Mouse (Mus musculus) hematopoietic stem cell, adult 5-6 weeks (primary cell): ENCODE measurements around the gene Nlrp6. TPM values are rescaled to one million over a fixed set of nuclear protein-coding genes. Genes with fewer than 3 reads are reported as not detected.

Experiments used
- ATAC-seq, 2 experiments: fragments of 125-278 bp in 1 of 2; replicated peaks in 1 of 2; 2 replicates each; pipeline ENCODE4 v1.8.0; 2016 to 2017; ENCODE audit warnings: inconsistent platforms in 2 of 2, mild to moderate bottlenecking in 2 of 2, moderate number of reproducible peaks in 2 of 2, low read depth in 1 of 2, moderate TSS enrichment in 1 of 2; ENCODE audit not compliant: low FRiP score in 2 of 2, poor library complexity in 2 of 2, severe bottlenecking in 2 of 2, insufficient read depth in 1 of 2, low TSS enrichment in 1 of 2
- total RNA-seq: library from RNA; stranded (forward); fragments of 172-1452, 232-1000 nt; gene quantifications from 2 replicates; pipeline ENCODE4 v1.2.3, GENCODE M21; 2017

The Nlrp6 gene
- total RNA-seq, 1 experiment from 2014 or later = 0.35 TPM

DNA sequence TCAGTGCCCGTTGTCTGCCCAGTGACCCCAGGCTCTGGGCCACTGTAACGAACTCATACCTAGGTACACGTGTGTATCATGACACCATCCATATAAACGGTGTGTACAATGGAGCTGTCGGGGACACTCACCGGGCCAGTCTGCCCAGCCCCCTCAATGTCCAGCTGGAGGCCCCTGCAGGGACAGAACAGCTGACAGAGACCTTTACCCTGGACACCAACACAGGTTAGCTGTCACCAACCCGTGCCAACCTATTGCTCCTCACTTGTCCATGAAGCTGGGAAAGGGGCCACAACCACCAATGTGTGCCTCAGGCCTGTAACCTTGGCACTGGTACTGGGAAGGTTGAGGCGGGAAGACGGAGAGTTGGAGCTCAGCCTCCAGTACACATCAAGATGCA, 21.6 kb downstream of the Nlrp6 start:
- ATAC-seq = no peak

GRCm38 (mm10) chr7:140942811-140943210, 22.1 kb downstream of the Nlrp6 start:
- no peak for ATAC-seq

DNA sequence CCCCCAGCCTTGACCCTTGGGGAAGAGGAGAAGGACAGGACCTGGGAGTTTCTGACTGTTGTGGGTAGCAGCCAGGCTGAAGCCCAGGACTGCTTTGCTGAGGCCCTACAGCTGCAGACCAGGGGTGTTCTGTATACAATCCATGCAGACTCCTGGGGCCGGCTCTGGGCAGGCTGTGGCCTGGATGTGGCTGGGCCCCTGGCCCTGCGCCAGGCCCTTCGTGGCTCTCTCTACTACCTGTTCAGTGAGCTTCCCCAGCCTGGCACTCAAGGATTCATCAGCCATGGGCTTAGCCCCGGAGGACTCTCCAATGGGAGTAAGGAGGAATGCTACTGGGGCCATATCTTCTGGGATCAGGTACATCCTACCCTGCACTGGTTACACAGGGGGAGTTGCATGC, 22.7 kb downstream of the Nlrp6 start:
- ATAC-seq = no peak

DNA sequence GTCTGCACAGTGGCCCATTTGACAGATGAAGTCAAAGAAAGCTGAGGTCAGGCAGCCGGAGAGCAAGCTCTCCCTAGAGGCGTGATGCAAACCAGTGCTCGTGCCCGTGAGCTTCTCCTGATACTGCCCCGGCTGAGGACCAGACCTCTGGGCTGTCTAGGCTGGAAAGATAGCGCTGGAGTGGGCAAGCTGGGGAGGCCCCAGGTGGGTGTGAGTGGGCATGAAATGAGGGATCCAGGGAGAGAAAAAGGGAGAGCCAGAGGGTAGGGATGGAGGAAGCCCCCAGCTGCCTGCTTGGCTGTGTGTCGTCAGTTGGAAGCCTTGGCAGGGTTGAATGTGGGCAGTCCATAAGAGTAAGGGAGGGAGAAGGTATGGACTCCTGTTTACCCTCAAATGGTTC, 23.5 kb downstream of the Nlrp6 start:
- ATAC-seq = no peak

GRCm38 (mm10) chr7:140945247-140945646, 24.5 kb downstream of the Nlrp6 start:
- no peak for ATAC-seq

- ATAC-seq = no peak
Observed at GRCm38 (mm10) chr7:140946311-140946710, 25.6 kb downstream of the Nlrp6 start.

DNA sequence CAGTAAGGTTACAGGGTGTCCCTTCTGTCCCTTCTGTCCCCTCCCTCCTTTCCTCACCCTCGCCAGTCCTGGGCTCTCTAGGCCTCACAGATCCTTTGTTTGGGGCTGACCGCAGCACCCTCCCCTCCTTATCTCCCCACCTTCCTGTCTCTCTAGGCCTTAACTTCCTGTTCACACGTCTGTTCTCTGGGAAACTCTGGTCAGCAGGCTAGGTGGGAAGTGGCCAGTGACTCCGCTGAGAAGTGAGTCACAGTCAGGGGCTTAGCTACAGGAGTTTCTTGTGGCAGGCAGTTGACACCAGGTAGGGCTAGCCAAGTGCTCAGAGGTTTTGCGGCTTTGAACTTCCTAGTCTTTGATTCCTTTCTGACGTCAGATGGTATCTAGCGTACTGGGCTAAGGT, 26.3 kb downstream of the Nlrp6 start:
- ATAC-seq = peak; percentile 76 to 77

- no peak for ATAC-seq
Observed at GRCm38 (mm10) chr7:140948161-140948560, 27.5 kb downstream of the Nlrp6 start.

GRCm38 (mm10) chr7:140949255-140949654, 28.6 kb downstream of the Nlrp6 start:
- no peak for ATAC-seq

- no peak for ATAC-seq
Observed at GRCm38 (mm10) chr7:140949824-140950530, 29.3 kb downstream of the Nlrp6 start, which contains the start of gene Ifitm5. Ifitm5 (minus strand) TSS chr7:140950291.

DNA sequence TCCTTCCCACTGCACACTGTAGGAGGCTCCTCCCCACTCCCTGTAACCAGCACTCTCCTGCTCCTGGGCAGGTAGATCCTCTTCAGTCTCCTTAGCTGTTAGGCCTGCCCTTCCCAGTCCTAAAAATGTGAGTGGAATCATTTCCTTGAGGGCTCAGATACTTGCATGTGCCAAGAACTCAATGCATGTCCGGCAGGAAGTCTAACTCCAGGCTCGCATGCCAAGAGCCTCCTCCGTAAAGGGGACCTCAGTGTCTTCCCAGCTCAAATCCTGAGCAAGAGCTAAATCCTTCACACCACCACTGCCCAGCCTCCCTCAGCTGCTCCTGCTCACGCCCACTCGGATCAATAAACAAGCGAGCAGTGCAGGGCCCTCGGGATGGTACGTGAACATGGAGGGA, 30.3 kb downstream of the Nlrp6 start:
- no peak for ATAC-seq

DNA sequence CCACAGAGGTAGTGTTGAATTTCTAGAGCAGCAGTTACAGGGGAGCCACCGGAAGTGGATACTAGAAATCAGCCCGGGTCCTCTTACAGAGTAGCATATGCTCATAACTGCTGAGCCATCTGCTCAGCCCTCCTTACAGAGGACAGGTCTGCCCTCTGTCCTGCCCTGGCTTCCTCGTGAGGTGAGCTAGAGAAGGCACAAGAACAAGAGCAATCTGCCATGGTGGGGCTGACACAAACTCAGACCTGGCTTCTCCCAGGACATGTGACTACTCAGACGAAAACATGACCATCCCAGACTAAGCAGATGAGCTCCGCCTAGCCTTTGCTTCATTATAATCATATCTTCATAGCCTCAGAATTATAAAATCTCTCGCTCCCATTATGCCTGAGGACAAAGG, 31.1 kb downstream of the Nlrp6 start:
- ATAC-seq = no peak

DNA sequence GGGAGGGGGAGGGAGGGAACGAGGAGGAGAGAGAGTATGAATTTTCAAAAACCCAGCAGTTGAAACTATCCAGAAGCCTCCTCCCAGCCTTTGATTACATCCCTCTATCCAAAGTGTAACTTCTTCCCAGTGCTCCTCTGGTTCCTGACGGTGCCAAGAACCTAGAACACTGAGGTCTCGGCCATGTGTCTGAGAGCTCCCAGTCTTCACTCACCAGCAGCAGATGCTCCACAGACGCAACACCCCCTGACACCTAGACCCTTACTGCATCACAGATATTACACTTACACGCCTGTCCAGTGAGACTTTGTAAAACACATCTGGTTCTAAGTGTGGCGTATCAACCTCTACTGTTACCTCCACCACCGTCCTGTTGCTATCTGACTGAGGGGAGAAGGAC, 31.7 kb downstream of the Nlrp6 start:
- no peak for ATAC-seq

DNA sequence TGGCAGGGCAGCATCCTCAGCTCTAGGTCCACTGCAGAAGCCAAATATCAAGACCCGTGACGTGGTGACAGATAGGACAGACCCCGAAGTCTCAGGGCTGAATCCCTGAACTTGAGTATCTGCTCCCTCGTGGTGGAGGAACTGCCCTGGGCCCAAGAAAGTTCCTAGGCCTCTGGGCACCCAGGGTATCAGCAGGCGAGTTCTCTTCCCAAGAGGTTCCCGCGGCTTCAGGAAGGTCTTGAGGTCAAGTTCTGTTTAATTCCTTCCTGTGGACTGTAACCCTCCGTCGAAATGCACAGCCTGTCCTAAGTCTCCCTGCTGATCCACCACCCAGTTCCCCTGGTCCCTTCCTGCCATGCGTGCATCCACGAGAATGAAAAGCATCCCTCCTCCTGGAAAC, 32.4 kb downstream of the Nlrp6 start:
- ATAC-seq = no peak

GRCm38 (mm10) chr7:140953800-140954732, 33.4 kb downstream of the Nlrp6 start:
- ATAC-seq = peak; percentile 40 to 42

DNA sequence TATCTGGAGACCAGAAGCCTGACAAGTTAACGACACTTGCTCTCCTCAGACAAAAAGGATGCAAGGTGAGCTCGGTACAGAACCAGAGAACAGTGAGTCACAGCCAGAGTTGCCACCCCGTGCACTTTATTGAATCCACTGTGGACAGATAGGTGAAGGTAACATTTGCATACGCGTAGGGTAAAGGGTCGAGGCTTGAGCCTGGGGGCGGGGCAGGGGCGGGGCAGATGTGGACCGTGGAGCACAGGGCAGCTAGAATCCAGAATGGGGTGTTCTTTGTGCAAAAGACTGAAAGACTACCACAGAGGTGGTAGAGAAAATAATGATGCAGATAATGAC, 34.0 kb downstream of the Nlrp6 start:
- no peak for ATAC-seq

GRCm38 (mm10) chr7:140955342-140955741, 34.6 kb downstream of the Nlrp6 start:
- ATAC-seq = no peak

DNA sequence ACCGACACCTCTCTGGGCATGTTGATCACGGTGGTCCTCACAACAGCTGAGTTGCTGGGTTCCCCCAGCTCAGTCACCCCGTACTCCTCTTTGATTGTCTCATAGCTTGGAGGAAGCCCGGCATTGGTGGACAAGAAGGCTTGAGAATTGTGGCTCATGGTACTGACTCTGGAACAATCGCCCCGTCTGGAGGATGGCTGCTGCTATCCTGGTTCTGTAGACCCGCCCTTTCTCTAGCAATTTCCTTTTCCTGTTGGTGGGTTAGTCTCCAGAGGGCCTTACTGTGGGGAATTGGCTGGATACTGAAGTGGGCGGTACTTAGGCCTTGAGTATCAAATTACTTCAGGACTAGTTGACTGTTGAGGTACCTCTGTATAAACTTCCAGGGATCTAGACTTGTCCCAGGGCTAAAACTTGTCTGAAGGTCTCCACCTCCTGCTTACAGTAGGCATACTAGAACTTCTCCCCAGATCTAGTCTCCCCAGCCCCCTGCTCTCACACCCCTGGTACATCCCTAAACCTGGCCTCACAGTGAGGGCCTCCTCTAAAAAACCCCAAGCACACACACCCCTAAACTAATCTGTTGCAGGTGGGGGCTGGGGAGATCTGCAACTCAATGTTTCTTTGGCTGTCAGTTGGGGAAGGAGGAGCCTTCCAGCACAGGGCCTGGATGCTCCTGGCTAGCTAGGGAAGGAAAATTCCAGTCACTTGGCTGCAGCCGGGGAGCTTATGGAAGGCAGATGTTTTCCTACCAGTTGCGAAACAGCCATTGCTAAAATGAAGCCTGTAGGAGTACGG, 35.3 kb downstream of the Nlrp6 start, which contains the start of the genes Gm45717 and Ifitm2:
Gm45717 (minus strand) TSS at position 180 of the 798 bp plus-strand sequence.
Ifitm2 (minus strand) TSS at position 230 of the 798 bp plus-strand sequence.
- peak; percentile 65 to 78 for ATAC-seq
